Mouse (Mus musculus) forebrain, embryonic 12.5 days (tissue): Measurements from ENCODE around the gene Cdiptos. TPM values are rescaled to one million over a fixed set of nuclear protein-coding genes. Genes with fewer than 3 reads are reported as not detected.

ENCODE experiments used
- ATAC-seq: fragments of 200-750 bp; cut with Nextera tagmentation; 2 replicates; pipeline ENCODE4 v1.8.0; 2017; ENCODE audit warnings: moderate TSS enrichment; ENCODE audit not compliant: low FRiP score
- H3K27ac ChIP-seq: fragments of 300-500 bp; sonication (generic); 2 replicates; pipeline ENCODE4 v1.5.1; 2016; ENCODE audit warnings: mild to moderate bottlenecking
- H3K27me3 ChIP-seq: fragments of 300-500 bp; sonication (generic); 2 replicates; pipeline ENCODE4 v1.6.1; 2016; ENCODE audit warnings: mild to moderate bottlenecking
- H3K36me3 ChIP-seq: fragments of 300-500 bp; sonication (generic); replicated peaks from 2 replicates; pipeline ENCODE4 v1.6.1; 2016; ENCODE audit warnings: mild to moderate bottlenecking
- H3K4me1 ChIP-seq: fragments of 300-500 bp; sonication (generic); 2 replicates; pipeline ENCODE4 v1.6.1; 2016
- H3K4me2 ChIP-seq: fragments of 300-500 bp; sonication (generic); 2 replicates; pipeline ENCODE4 v1.6.1; 2016; ENCODE audit warnings: mild to moderate bottlenecking, moderate library complexity
- H3K4me3 ChIP-seq: fragments of 300-500 bp; sonication (generic); replicated peaks from 2 replicates; pipeline ENCODE4 v1.5.1; 2016; ENCODE audit warnings: mild to moderate bottlenecking
- H3K9ac ChIP-seq: fragments of 300-500 bp; sonication (generic); 2 replicates; pipeline ENCODE4 v1.6.1; 2016; ENCODE audit warnings: mild to moderate bottlenecking
- H3K9me3 ChIP-seq: fragments of 300-500 bp; sonication (generic); 2 replicates; pipeline ENCODE4 v1.6.1; 2016
- WGBS: fragments of 180-500 bp; shearing (Covaris S2); methylation state at CpG from one replicate; pipeline ENCODE4 v1.1.7; 2016; 5-methylcytosine and 5-hydroxymethylcytosine counted together
- polyA plus RNA-seq: library from polyadenylated mRNA; unstranded; fragments of >200 nt; fragmentation: Nextera tagmentation; extraction: Ambion mirVana; gene quantifications from 2 replicates; pipeline ENCODE4 v1.2.1, GENCODE M21; 2016

The Cdiptos gene
- polyA plus RNA-seq, 1 experiment from 2014 or later = 0.86 TPM

DNA sequence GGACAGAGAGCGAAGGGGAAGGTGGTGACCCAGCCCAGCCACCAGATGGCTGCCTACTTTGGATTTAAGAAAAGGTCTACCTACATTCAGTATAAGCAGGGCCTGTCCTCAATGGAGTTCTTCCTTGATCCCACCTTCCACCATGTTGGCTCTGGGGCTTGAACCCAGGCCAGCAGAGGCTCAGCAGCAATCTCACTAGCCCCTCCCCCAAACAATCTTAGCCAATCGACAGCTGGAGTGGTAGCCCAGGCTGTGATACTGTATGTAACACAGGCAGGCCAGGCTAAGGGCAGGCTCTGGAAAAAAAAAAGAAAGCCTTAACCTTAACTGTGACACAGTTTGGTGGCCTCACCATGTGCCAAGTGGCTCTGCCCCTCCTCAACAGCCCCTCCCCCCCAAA is 35.8 kb upstream of the Cdiptos start:
- no peak overlapping the region for H3K4me3 ChIP-seq
- H3K9me3 ChIP-seq = no peaks in the 10 kb centered on the region
- peak overlapping the region; percentile 19; the same call in 1 of the 2 replicates for H3K27ac ChIP-seq
- no peaks in the 10 kb centered on the region for H3K27me3 ChIP-seq
- H3K4me1 ChIP-seq = peaks cover 33% of the 10 kb centered on the region
- no peak overlapping the region for H3K9ac ChIP-seq
- ATAC-seq = no peak
- 74% methylated on average over 2 of the region's 2 CpGs for WGBS
- peaks cover 38% of the 10 kb centered on the region for H3K36me3 ChIP-seq
- no peak overlapping the region for H3K4me2 ChIP-seq

DNA sequence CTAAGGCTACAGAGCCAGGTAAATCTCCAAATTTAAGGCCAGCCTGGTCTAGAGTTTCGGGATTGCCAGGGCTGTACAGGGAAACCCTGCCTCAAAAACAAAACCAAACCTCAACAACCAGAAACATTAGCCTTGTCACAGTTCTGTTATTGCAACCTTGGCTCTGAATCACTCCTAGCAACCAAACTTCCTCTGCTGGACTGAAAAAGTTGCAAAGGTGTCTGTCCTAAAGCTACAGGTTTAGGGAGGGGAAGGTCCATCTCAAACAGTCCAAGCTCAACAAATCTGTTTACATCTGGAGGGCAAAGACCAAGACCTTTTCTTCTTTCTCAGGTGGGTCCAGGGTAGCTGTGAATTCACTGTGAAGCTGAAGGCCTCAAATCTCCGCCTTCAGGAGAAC is 35.2 kb upstream of the Cdiptos start:
- no peak overlapping the region for H3K9ac ChIP-seq
- H3K27ac ChIP-seq = no peak overlapping the region
- H3K4me3 ChIP-seq = no peak overlapping the region
- H3K4me1 ChIP-seq = peaks cover 32% of the 10 kb centered on the region
- H3K27me3 ChIP-seq = no peaks in the 10 kb centered on the region
- no peak for ATAC-seq
- no peak overlapping the region for H3K4me2 ChIP-seq
- peaks cover 38% of the 10 kb centered on the region for H3K36me3 ChIP-seq
- WGBS = 93% methylated on average over 2 of the region's 2 CpGs
- no peaks in the 10 kb centered on the region for H3K9me3 ChIP-seq

DNA sequence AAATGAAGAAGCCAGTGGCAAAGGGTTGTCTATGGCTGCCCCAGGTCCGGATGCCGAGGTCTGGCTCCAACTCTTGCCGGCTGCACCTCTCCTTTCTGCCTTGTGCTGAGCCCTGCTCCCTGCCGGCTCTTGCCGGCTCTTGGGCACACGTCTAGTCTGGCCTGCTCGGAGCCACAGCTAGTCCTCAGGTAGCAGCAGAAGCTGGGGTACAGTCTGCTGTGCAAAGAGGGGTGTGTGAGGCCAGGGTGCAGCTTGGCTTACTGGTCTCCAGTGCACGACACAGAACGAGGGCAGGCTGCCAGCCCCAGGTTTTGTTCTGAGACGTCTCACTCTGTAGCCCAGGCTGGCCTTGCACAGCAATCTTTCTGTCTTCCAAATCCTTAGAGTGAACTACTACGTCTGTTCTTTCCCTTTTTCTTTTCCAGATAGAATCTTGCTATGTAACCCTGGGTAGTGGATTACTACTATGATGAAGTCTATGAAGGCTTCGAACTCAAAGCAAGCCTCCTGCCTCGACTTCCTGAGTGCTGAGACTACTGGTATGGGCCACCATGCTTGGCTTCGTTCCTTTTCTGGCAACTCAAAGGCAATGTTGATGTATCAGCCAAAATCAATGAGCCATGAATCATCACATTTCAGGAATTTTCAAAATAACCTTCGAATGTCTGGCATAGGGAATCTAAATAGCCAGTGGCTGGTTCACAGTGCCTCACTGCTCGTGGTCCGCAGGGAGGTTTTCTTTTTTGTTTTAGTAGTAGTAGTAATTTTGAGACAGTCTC is 33.6 kb upstream of the Cdiptos start:
- WGBS = 87% methylated on average over 17 of the region's 17 CpGs
- H3K4me1 ChIP-seq = peaks cover 17% of the 10 kb centered on the region
- H3K9me3 ChIP-seq = no peaks in the 10 kb centered on the region
- no peak overlapping the region for H3K4me3 ChIP-seq
- 0 out of 2 replicates have a peak overlapping the region, but pooled peaks have one; percentile 2 for H3K9ac ChIP-seq
- no peak for ATAC-seq
- H3K36me3 ChIP-seq = peaks cover 25% of the 10 kb centered on the region
- H3K27ac ChIP-seq = peak overlapping the region; percentile 78; the same call in 1 of the 2 replicates
- no peaks in the 10 kb centered on the region for H3K27me3 ChIP-seq
- no peak overlapping the region for H3K4me2 ChIP-seq

DNA sequence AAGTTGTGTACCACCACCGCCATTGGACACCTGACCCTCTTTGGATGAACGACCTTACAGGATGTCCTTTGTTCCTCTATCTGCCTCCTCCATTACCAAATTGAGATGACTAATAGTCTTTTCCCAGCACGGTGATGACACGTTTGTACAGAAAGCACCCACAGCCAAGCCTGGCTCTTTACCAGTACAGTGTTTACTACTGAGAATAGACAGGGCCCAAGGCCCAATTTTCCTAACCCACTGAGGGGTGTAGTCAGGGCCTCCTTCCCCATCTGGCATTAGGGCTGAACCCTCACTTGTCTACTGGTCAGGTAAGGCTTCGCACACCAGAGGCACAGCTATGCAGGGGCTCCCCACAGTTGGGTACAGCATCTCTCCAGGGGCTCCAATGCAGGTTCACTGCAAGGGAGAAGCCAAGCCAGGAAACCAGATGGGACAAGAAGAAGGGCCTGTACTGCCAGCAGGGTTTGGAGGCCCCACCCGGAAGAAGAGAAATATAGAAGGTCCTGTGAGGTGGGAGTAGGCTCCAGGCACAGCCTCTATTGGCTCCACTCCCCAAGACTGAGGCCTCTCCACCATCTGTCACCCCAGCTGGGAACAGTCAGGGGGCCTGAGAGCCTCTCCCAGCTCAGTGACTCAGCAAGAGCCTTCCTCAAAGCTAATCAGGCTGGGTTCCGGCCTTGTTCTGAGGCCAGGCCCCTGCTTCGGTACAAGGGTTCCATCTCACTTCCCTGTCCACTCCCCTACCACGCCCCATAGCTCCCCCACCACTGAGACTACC is 32.5 kb upstream of the Cdiptos start:
- Histone ChIP-seq H3K9me3 (no peaks in the 10 kb centered on the region), H3K27ac (peak overlapping the region; percentile 78), H3K4me2 (no peak overlapping the region), H3K4me3 (no peak overlapping the region), H3K36me3 (peaks cover 14% of the 10 kb centered on the region), H3K9ac (0 out of 2 replicates have a peak overlapping the region, but pooled peaks have one; percentile 2), H3K4me1 (peaks cover 11% of the 10 kb centered on the region), H3K27me3 (no peaks in the 10 kb centered on the region)
- peak; percentile 68 for ATAC-seq
- 77% methylated on average over 9 of the region's 9 CpGs for WGBS

DNA sequence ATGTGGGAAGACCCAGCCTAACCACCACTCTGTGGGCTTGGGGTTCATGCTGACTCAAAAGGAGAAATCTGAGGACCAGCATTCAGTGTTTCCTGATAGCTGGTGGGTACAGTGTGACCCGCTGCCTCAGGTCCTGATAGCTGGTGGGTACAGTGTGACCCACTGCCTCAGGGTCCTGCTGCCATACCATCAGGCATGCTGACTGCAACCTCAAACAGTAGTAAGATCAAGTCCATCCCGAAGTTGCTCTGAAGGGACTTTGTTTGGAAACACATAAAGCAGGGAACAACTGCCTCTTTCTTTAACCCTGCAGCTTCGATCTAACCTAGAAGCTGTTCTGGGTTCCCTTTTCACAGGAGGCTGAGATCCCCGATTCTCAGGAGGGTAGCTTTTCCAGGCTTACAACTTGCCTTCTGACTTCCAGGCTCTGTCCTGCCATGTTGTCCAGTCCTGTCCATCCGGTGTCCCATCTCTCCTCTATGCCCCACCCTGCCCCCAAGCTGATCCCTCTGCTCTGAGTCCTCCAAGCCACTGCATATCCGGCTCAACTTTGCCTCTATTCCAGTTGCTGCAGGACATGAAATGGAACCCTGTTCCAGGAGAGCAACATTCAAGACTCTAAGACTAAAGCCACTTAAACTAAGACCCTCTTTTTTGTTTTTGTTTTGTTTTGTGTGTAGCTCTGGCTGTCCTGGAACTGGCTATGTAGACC is 31.6 kb upstream of the Cdiptos start:
- Histone ChIP-seq H3K9me3 (no peaks in the 10 kb centered on the region), H3K27me3 (no peaks in the 10 kb centered on the region), H3K4me1 (peaks cover 11% of the 10 kb centered on the region), H3K4me2 (no peak overlapping the region), H3K4me3 (no peak overlapping the region), H3K36me3 (peaks cover 4% of the 10 kb centered on the region; the same call in 1 of the 2 replicates), H3K9ac (no peak overlapping the region), H3K27ac (0 out of 2 replicates have a peak overlapping the region, but pooled peaks have one; percentile 78)
- WGBS = 84% methylated on average over 6 of the region's 6 CpGs
- no peak for ATAC-seq

DNA sequence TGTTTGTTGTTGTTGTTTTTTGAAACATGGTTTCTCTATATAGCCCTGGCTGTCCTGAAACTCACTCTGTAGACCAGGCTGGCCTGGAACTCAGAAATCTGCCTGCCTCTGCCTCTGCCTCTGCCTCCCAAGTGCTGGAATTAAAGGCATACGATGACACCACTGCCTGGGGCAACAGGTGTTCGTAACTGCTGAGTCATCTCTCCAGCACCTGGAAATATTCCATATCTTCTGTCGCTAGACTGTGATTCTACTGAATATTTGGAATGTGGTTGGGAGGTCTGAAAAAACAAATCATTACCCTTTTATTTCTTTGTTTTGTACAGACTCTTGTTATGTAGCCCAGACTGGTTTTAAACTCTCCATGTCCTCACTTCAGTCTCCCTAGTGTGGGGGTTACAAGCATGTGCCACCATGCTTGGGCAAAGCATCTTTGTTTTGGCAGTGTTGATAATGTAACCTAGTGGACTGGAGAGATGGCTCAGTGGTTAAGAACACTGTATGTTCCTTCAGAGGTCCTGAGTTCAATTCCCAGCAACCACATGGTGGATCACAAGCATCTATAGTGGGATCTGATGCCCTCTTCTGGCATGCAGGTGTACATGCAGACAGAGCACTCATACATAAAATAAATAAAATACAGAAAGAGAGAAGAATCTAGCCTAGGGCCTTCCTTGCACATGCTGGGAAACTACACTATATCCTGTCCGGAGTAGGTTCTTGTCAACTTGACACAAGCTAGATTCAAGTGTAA is 28.4 kb upstream of the Cdiptos start:
- WGBS = 89% methylated on average over 4 of the region's 4 CpGs
- Histone ChIP-seq H3K9me3 (no peaks in the 10 kb centered on the region), H3K4me3 (no peak overlapping the region), H3K4me1 (peaks cover 5% of the 10 kb centered on the region), H3K4me2 (no peak overlapping the region), H3K27ac (no peak overlapping the region), H3K36me3 (no peaks in the 10 kb centered on the region), H3K27me3 (no peaks in the 10 kb centered on the region), H3K9ac (no peak overlapping the region)
- ATAC-seq = no peak

DNA sequence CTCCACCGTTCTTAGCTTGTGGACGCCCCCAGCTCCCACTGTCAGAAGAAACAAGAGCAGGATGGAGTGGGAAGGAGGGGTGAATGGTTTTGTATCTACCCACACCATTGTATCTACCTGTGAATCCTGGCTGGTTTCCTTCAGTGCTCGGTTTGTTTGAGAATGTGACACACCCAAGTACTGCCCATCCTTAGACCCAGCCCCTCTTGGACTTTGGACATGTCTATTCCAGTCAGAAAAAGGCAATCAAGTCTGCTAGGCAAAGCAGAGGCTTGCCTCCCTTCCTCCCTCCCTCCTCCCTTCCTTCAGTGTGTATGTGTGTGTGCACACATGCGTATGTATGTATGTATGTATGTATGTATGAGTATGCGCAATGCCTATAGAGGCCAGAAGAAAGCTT is 27.7 kb upstream of the Cdiptos start:
- H3K27ac ChIP-seq = no peak overlapping the region
- no peaks in the 10 kb centered on the region for H3K27me3 ChIP-seq
- no peak overlapping the region for H3K4me3 ChIP-seq
- H3K9ac ChIP-seq = no peak overlapping the region
- no peaks in the 10 kb centered on the region for H3K9me3 ChIP-seq
- no peak overlapping the region for H3K4me2 ChIP-seq
- no peak for ATAC-seq
- H3K36me3 ChIP-seq = no peaks in the 10 kb centered on the region
- 94% methylated on average over 5 of the region's 5 CpGs for WGBS
- peaks cover 3% of the 10 kb centered on the region for H3K4me1 ChIP-seq

DNA sequence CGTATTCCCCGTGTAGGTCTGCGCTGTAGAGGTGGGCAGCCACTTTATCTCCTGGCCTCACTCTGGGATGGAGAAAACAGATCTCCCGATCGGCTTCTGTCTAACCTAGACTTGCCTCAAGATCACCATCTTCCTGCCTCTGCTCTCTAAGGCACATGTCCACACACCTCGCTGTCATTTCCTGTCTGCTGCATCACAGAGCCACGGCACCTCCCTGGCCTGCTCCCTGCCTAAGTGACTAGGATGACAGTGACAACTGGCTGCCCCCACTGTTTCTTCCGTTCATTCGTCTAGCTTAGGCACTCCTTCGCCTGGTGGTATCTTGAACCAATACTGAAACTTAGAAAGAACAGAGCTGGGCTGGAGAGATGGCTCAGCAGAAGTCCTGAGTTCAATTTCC is 23.7 kb upstream of the Cdiptos start:
- Histone ChIP-seq H3K27ac (no peak overlapping the region), H3K9ac (no peak overlapping the region), H3K4me3 (no peak overlapping the region), H3K4me2 (no peak overlapping the region), H3K36me3 (no peaks in the 10 kb centered on the region), H3K27me3 (no peaks in the 10 kb centered on the region), H3K9me3 (no peaks in the 10 kb centered on the region), H3K4me1 (no peaks in the 10 kb centered on the region)
- no peak for ATAC-seq
- 88% methylated on average over 10 of the region's 10 CpGs for WGBS

DNA sequence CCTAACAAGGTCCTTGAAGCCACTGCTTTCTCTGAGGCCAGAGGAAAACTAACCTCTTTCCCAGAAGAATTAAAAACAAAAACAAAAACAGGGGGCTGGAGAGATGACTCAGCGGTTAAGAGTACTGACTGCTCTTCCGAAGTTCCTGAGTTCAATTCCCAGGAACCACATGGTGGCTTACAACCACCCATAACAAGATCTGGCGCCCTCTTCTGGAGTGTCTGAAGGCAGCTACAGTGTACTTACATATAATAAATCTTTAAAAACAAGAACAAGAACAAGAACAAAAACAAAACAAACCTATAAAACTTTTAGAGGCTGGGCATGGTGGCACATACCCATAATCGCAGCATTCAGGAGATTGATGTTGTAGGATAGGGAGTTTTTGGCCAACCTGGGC is 20.6 kb upstream of the Cdiptos start:
- no peak overlapping the region for H3K9ac ChIP-seq
- no peak for ATAC-seq
- no peak overlapping the region for H3K4me3 ChIP-seq
- no peak overlapping the region for H3K27ac ChIP-seq
- H3K27me3 ChIP-seq = no peaks in the 10 kb centered on the region
- 74% methylated on average over 4 of the region's 4 CpGs for WGBS
- H3K9me3 ChIP-seq = no peaks in the 10 kb centered on the region
- no peak overlapping the region for H3K4me2 ChIP-seq
- H3K36me3 ChIP-seq = no peaks in the 10 kb centered on the region
- H3K4me1 ChIP-seq = no peaks in the 10 kb centered on the region

DNA sequence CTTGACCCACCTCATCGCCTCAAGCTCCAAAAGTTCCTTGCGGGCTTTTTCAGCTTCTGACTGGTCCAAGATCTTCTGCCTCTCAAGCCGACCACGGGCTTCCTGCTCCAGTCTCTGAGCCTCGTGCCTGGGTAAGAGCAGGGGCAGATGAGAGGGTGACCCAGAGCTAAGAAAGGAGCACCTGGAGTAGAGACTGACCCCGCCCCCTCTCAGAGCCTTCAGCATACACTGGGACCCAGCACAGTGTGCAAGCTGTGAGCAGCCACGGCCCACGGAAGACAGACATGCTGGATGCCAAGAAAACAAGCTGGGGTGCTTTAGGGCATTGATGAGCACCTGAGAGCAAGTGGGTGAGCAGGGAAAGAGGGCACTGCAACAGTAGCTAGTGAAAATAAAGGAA is 12.9 kb upstream of the Cdiptos start:
- H3K9ac ChIP-seq = no peak overlapping the region
- H3K27me3 ChIP-seq = no peaks in the 10 kb centered on the region
- H3K9me3 ChIP-seq = no peaks in the 10 kb centered on the region
- WGBS = 74% methylated on average over 8 of the region's 8 CpGs
- no peak overlapping the region for H3K4me2 ChIP-seq
- no peak overlapping the region for H3K27ac ChIP-seq
- ATAC-seq = no peak
- no peaks in the 10 kb centered on the region for H3K4me1 ChIP-seq
- no peak overlapping the region for H3K4me3 ChIP-seq
- H3K36me3 ChIP-seq = no peaks in the 10 kb centered on the region

DNA sequence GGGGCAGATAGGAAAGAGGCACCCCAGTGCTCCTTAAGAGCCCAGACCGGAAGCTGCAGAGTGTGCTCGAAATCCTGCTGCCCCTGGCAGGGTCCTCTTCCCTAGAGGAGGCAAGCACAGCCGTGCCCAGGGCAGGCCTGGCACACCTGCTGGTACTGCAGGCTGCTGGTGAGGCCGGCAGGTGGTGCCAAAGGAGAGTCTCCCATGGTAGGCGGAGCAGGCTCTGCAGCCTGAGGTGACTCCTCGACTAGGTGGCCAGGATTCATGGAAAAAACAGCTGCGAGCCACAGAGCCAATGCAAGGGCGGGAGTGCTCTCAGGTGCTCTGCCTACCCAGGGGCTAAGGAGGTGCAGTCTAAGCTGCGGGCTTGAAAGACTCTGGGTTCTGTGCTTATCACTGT is 10.4 kb upstream of the Cdiptos start:
- WGBS = 53% methylated on average over 9 of the region's 9 CpGs
- ATAC-seq = no peak
- H3K9me3 ChIP-seq = no peaks in the 10 kb centered on the region

More for the DNA sequence above, 10.4 kb upstream of the Cdiptos start:
- Histone ChIP-seq H3K36me3 (no peaks in the 10 kb centered on the region), H3K4me2 (no peak overlapping the region), H3K4me1 (no peaks in the 10 kb centered on the region), H3K9ac (no peak overlapping the region), H3K27me3 (no peaks in the 10 kb centered on the region), H3K4me3 (no peak overlapping the region), H3K27ac (no peak overlapping the region)
